Comparison of ENCODE assay signal across 22 mouse cellular contexts in the genomic region with DNA sequence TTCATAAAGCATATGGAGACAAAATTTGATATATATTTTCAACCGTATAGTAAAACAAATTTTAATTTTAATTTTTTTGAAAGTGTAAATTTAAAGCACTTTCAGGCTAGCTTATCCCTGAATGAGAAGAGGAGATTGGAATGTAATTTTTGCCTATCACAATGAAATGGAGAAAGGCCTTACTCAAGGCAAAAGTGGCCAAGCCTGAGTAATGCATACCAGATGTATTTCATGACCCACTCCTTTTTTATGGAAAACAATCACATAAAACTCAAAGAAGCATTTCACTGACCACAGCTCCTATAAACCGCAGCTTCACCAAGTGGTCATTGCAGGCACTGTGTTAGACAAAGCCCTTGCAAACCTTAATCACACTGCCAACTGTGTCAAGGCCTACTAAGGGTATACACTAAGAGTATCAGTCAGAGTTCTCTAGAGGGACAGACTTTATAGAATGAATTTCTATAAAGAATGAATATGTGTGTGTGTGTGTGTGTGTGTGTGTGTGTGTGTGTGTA. TPM values are rescaled to one million over a fixed set of nuclear protein-coding genes. Genes with fewer than 3 reads are reported as not detected.
DNase-seq lines count a peak whose midpoint lies in the region; ATAC-seq and TF ChIP-seq lines count a peak whose summit lies in the region.
"Had no signal": no experiment of that assay in that cellular context is flagged by ENCODE, and none has a peak within 500 bp of the region (broad histone marks: within the 10 kb centered on the region; RNA-seq: fewer than 3 reads in every experiment).

No protein-coding gene starts in this region.

- WGBS in forebrain, embryonic 15.5 days, result 72% methylated on average over 2 of the region's 2 CpGs
- WGBS in forebrain, embryonic 13.5 days, result 84% methylated on average over 2 of the region's 2 CpGs
- 41% methylated on average over 2 of the region's 2 CpGs for WGBS in limb, embryonic 13.5 days
- 88% methylated on average over 2 of the region's 2 CpGs for WGBS in hindbrain, embryonic 13.5 days

- peak; percentile 54 for DNase-seq in Patski (ENCODE audit: low read depth, low spot score)
- no peak for DNase-seq in urinary bladder, postnatal 10 days (ENCODE audit: low spot score)
- DNase-seq: adrenal gland, postnatal 10 days; cerebellum, adult 11 months; cerebellum, adult 9-10 months; cerebellum, postnatal 25 days; forebrain, postnatal 0 days; gastrocnemius, adult 2 months; gastrocnemius, postnatal 25 days; heart, postnatal 36 days had no signal

- POLR2A ChIA-PET in Patski (lab: Charles Lee), result no interaction called here

- H3K9ac ChIP-seq in forebrain, embryonic 15.5 days (replicated peaks), result no peak overlapping the region
- H3K9ac ChIP-seq in forebrain, embryonic 13.5 days, result no peak overlapping the region
- no peak overlapping the region for H3K9ac ChIP-seq in limb, embryonic 13.5 days
- H3K9ac ChIP-seq in hindbrain, embryonic 13.5 days, result no peak overlapping the region
- H3K9ac ChIP-seq: embryonic facial prominence, embryonic 15.5 days; forebrain, postnatal 0 days; heart, embryonic 13.5 days had no signal

- H3K4me1 ChIP-seq in forebrain, embryonic 15.5 days, result peaks cover 17% of the 10 kb centered on the region
- H3K4me1 ChIP-seq in forebrain, embryonic 13.5 days, result peaks cover 8% of the 10 kb centered on the region
- 0 out of 2 replicates have a peak, but pooled peaks cover 3% of the 10 kb centered on the region for H3K4me1 ChIP-seq in limb, embryonic 13.5 days
- peaks cover 6% of the 10 kb centered on the region; the same call in 1 of the 2 replicates for H3K4me1 ChIP-seq in hindbrain, embryonic 13.5 days (replicated peaks)
- H3K4me1 ChIP-seq: embryonic facial prominence, embryonic 15.5 days; heart, embryonic 13.5 days had no signal

- no peak; the same call in 1 of the 2 replicates for ATAC-seq in forebrain, embryonic 15.5 days (replicated peaks)
- no peak for ATAC-seq in forebrain, embryonic 13.5 days
- peak; percentile 65 for ATAC-seq in Patski
- ATAC-seq in limb, embryonic 13.5 days (ENCODE audit: low FRiP score, low read depth), result peak; percentile 73; the same call in 1 of the 2 replicates
- no peak for ATAC-seq in megakaryocyte, adult 5-6 weeks (ENCODE audit: poor library complexity, severe bottlenecking)
- ATAC-seq in hindbrain, embryonic 13.5 days (ENCODE audit: low FRiP score), result no peak
- ATAC-seq: forebrain, postnatal 0 days; hindbrain, embryonic 16.5 days had no signal

- no peak for TF ChIP-seq CTCF in Patski (IDR thresholded peaks at IDR 0.05)

- H3K27ac ChIP-seq in forebrain, embryonic 15.5 days (replicated peaks), result 0 out of 2 replicates have a peak overlapping the region, but pooled peaks have one; percentile 11
- no peak overlapping the region for H3K27ac ChIP-seq in forebrain, embryonic 13.5 days
- H3K27ac ChIP-seq in limb, embryonic 13.5 days, result no peak overlapping the region
- H3K27ac ChIP-seq in hindbrain, embryonic 13.5 days, result no peak overlapping the region
- H3K27ac ChIP-seq: embryonic facial prominence, embryonic 15.5 days; gastrocnemius, adult 2 months; heart, embryonic 13.5 days had no signal

- in situ Hi-C loops in Patski (cut with MboI; ENCODE audit: low pct_unique_long_range_greater_than_20kb), result no loop called here

- no peaks in the 10 kb centered on the region for H3K27me3 ChIP-seq in forebrain, embryonic 15.5 days
- H3K27me3 ChIP-seq in forebrain, embryonic 13.5 days, result no peaks in the 10 kb centered on the region
- H3K27me3 ChIP-seq in Patski, result no peaks in the 10 kb centered on the region
- no peaks in the 10 kb centered on the region for H3K27me3 ChIP-seq in limb, embryonic 13.5 days
- H3K27me3 ChIP-seq in hindbrain, embryonic 13.5 days, result no peaks in the 10 kb centered on the region
- H3K27me3 ChIP-seq: CH12.LX; embryonic facial prominence, embryonic 15.5 days; heart, embryonic 13.5 days had no signal

- CTCF ChIA-PET in Patski (lab: Charles Lee), result no interaction called here

- no peak overlapping the region for H3K4me2 ChIP-seq in forebrain, embryonic 15.5 days (replicated peaks)
- no peak overlapping the region for H3K4me2 ChIP-seq in forebrain, embryonic 13.5 days
- H3K4me2 ChIP-seq in limb, embryonic 13.5 days (replicated peaks), result no peak overlapping the region
- H3K4me2 ChIP-seq in hindbrain, embryonic 13.5 days, result no peak overlapping the region
- H3K4me2 ChIP-seq: embryonic facial prominence, embryonic 15.5 days; heart, embryonic 13.5 days had no signal

- no peak overlapping the region for H3K4me3 ChIP-seq in forebrain, embryonic 15.5 days
- no peak overlapping the region for H3K4me3 ChIP-seq in forebrain, embryonic 13.5 days
- no peak overlapping the region for H3K4me3 ChIP-seq in limb, embryonic 13.5 days
- H3K4me3 ChIP-seq in hindbrain, embryonic 13.5 days, result no peak overlapping the region
- H3K4me3 ChIP-seq: embryonic facial prominence, embryonic 15.5 days; erythroblast, embryonic 14.5 days; gastrocnemius, adult 2 months; heart, embryonic 13.5 days had no signal

- H3K9me3 ChIP-seq in forebrain, embryonic 15.5 days, result no peaks in the 10 kb centered on the region
- H3K9me3 ChIP-seq in forebrain, embryonic 13.5 days (replicated peaks), result no peaks in the 10 kb centered on the region
- H3K9me3 ChIP-seq in limb, embryonic 13.5 days, result no peaks in the 10 kb centered on the region
- no peaks in the 10 kb centered on the region for H3K9me3 ChIP-seq in hindbrain, embryonic 13.5 days
- H3K9me3 ChIP-seq: embryonic facial prominence, embryonic 15.5 days; heart, embryonic 13.5 days had no signal

- H3K36me3 ChIP-seq in forebrain, embryonic 15.5 days, result no peaks in the 10 kb centered on the region
- no peaks in the 10 kb centered on the region for H3K36me3 ChIP-seq in forebrain, embryonic 13.5 days (ENCODE audit: poor library complexity, severe bottlenecking)
- H3K36me3 ChIP-seq in limb, embryonic 13.5 days, result no peaks in the 10 kb centered on the region
- H3K36me3 ChIP-seq in hindbrain, embryonic 13.5 days, result no peaks in the 10 kb centered on the region
- H3K36me3 ChIP-seq: embryonic facial prominence, embryonic 15.5 days; heart, embryonic 13.5 days had no signal

RNA-seq across cellular contexts. Expression of a gene that starts 8.5 kb away (rescaled TPM):
- 2.3 and 2.8 TPM in 2 replicates for polyA plus RNA-seq in forebrain, embryonic 15.5 days (2015; fragmentation: Nextera tagmentation; extraction: Ambion mirVana)
- polyA plus RNA-seq in forebrain, embryonic 13.5 days (2015; fragmentation: Nextera tagmentation; extraction: Ambion mirVana), result 0.90 and 1.3 TPM in 2 replicates
- 1.6 TPM for polyA plus RNA-seq in Patski (2021)
- polyA plus RNA-seq in limb, embryonic 13.5 days (2015; fragmentation: Nextera tagmentation; extraction: Ambion mirVana), result 0.50 and 0.67 TPM in 2 replicates
- total RNA-seq in megakaryocyte, adult 5-6 weeks (2015), result not detected in 2 replicates
- not detected in 2 replicates for total RNA-seq in megakaryocyte, adult 5-6 weeks (2017)
- polyA plus RNA-seq in hindbrain, embryonic 13.5 days (2015; fragmentation: Nextera tagmentation; extraction: Ambion mirVana), result 0.87 and 1.0 TPM in 2 replicates
- total RNA-seq: CH12.LX; gastrocnemius, postnatal 25 days; granulocyte monocyte progenitor cell, adult 5-6 weeks; heart, postnatal 36 days had no signal
- polyA plus RNA-seq: erythroblast, embryonic 14.5 days; heart, postnatal 0 days had no signal

Comparison
In these comparisons a context has a peak if more than half of its experiments do, and no peak if none do; other contexts are left out.
1. ATAC-seq: peak in Patski (single experiment) and limb, embryonic 13.5 days (single experiment); none in forebrain, embryonic 15.5 days (single experiment), forebrain, embryonic 13.5 days (single experiment), megakaryocyte, adult 5-6 weeks (single experiment) and hindbrain, embryonic 13.5 days (single experiment).